Mouse (Mus musculus): ENCODE measurements around the gene Cmss1. TPM values are rescaled to one million over a fixed set of nuclear protein-coding genes. Genes with fewer than 3 reads are reported as not detected.

Gene Cmss1
- polyA plus RNA-seq, 1 experiment from 2014 or later: 41.0 TPM

- no peak for DNase-seq (ENCODE audit: low spot score)
- no peaks in the 10 kb centered on the region for H3K27me3 ChIP-seq (replicated peaks; ENCODE audit: control insufficient read depth, insufficient read depth, low read length)
- 92% methylated on average over 10 of the region's 12 CpGs for WGBS
These were observed 327.6 kb downstream of the Cmss1 start for GRCm38 (mm10) chr16:57278976-57279626.

GRCm38 (mm10) chr16:57269751-57270150, 336.9 kb downstream of the Cmss1 start:
- Histone ChIP-seq H3K36me3 (ENCODE audit: control insufficient read depth, insufficient read depth, low read length) (no peaks in the 10 kb centered on the region), H3K27ac (ENCODE audit: low read depth, low read length) (no peak overlapping the region), H3K27me3 (replicated peaks; ENCODE audit: control insufficient read depth, insufficient read depth, low read length) (no peaks in the 10 kb centered on the region), H3K4me3 (ENCODE audit: low read depth, low read length) (no peak overlapping the region), H3K9ac (ENCODE audit: low read length) (no peak overlapping the region), H3K9me3 (replicated peaks; ENCODE audit: control insufficient read depth, low read length) (no peaks in the 10 kb centered on the region), H3K4me2 (ENCODE audit: low read length) (no peak overlapping the region), H3K4me1 (ENCODE audit: control insufficient read depth, insufficient read depth, low read length) (no peaks in the 10 kb centered on the region)
- DNase-seq (ENCODE audit: low spot score) (no peak), ATAC-seq (no peak)
- WGBS: 89% methylated on average over 13 of the region's 13 CpGs

More at GRCm38 (mm10) chr16:57278976-57279626, 327.6 kb downstream of the Cmss1 start:
- no peaks in the 10 kb centered on the region for H3K4me1 ChIP-seq (ENCODE audit: control insufficient read depth, insufficient read depth, low read length)
- no peak overlapping the region for H3K4me3 ChIP-seq (ENCODE audit: low read depth, low read length)
- ATAC-seq: no peak
- H3K36me3 ChIP-seq (ENCODE audit: control insufficient read depth, insufficient read depth, low read length): no peaks in the 10 kb centered on the region
- no peak overlapping the region for H3K9ac ChIP-seq (ENCODE audit: low read length)
- H3K4me2 ChIP-seq (ENCODE audit: low read length): no peak overlapping the region
- no peak overlapping the region for H3K27ac ChIP-seq (ENCODE audit: low read depth, low read length)
- no peaks in the 10 kb centered on the region for H3K9me3 ChIP-seq (replicated peaks; ENCODE audit: control insufficient read depth, low read length)

- Histone ChIP-seq H3K27ac (ENCODE audit: low read depth, low read length) (no peak overlapping the region), H3K27me3 (replicated peaks; ENCODE audit: control insufficient read depth, insufficient read depth, low read length) (no peaks in the 10 kb centered on the region), H3K9ac (ENCODE audit: low read length) (no peak overlapping the region), H3K4me1 (ENCODE audit: control insufficient read depth, insufficient read depth, low read length) (no peaks in the 10 kb centered on the region), H3K36me3 (ENCODE audit: control insufficient read depth, insufficient read depth, low read length) (no peaks in the 10 kb centered on the region), H3K4me2 (ENCODE audit: low read length) (no peak overlapping the region), H3K4me3 (ENCODE audit: low read depth, low read length) (no peak overlapping the region), H3K9me3 (replicated peaks; ENCODE audit: control insufficient read depth, low read length) (no peaks in the 10 kb centered on the region)
- ATAC-seq (no peak; the same call in 1 of the 2 replicates), DNase-seq (ENCODE audit: low spot score) (peak; percentile 62)
- WGBS: 81% methylated on average over 14 of the region's 14 CpGs
These were observed 338.4 kb downstream of the Cmss1 start for GRCm38 (mm10) chr16:57268058-57268841.

GRCm38 (mm10) chr16:57267068-57267467, 339.6 kb downstream of the Cmss1 start:
- no peaks in the 10 kb centered on the region for H3K9me3 ChIP-seq (replicated peaks; ENCODE audit: control insufficient read depth, low read length)
- H3K4me1 ChIP-seq (ENCODE audit: control insufficient read depth, insufficient read depth, low read length): no peaks in the 10 kb centered on the region
- no peaks in the 10 kb centered on the region for H3K36me3 ChIP-seq (ENCODE audit: control insufficient read depth, insufficient read depth, low read length)
- no peak overlapping the region for H3K4me2 ChIP-seq (ENCODE audit: low read length)
- H3K27me3 ChIP-seq (replicated peaks; ENCODE audit: control insufficient read depth, insufficient read depth, low read length): no peaks in the 10 kb centered on the region
- H3K4me3 ChIP-seq (ENCODE audit: low read depth, low read length): no peak overlapping the region
- ATAC-seq: no peak
- no peak overlapping the region for H3K27ac ChIP-seq (ENCODE audit: low read depth, low read length)
- 21% methylated on average over 1 of the region's 1 CpGs for WGBS
- H3K9ac ChIP-seq (ENCODE audit: low read length): no peak overlapping the region
- DNase-seq (ENCODE audit: low spot score): peak; percentile 31

- WGBS: 88% methylated on average over 10 of the region's 10 CpGs
- ATAC-seq (no peak), DNase-seq (ENCODE audit: low spot score) (no peak)
- H3K4me2 ChIP-seq (ENCODE audit: low read length): no peak overlapping the region
- no peaks in the 10 kb centered on the region for H3K9me3 ChIP-seq (replicated peaks; ENCODE audit: control insufficient read depth, low read length)
- H3K4me1 ChIP-seq (ENCODE audit: control insufficient read depth, insufficient read depth, low read length): no peaks in the 10 kb centered on the region
- H3K27ac ChIP-seq (ENCODE audit: low read depth, low read length): no peak overlapping the region
- no peak overlapping the region for H3K4me3 ChIP-seq (ENCODE audit: low read depth, low read length)
- H3K36me3 ChIP-seq (ENCODE audit: control insufficient read depth, insufficient read depth, low read length): no peaks in the 10 kb centered on the region
- no peak overlapping the region for H3K9ac ChIP-seq (ENCODE audit: low read length)
- H3K27me3 ChIP-seq (replicated peaks; ENCODE audit: control insufficient read depth, insufficient read depth, low read length): no peaks in the 10 kb centered on the region
These were observed 346.5 kb downstream of the Cmss1 start for GRCm38 (mm10) chr16:57260152-57260551.

- Histone ChIP-seq H3K36me3 (ENCODE audit: control insufficient read depth, insufficient read depth, low read length) (no peaks in the 10 kb centered on the region), H3K27me3 (replicated peaks; ENCODE audit: control insufficient read depth, insufficient read depth, low read length) (no peaks in the 10 kb centered on the region), H3K9ac (ENCODE audit: low read length) (no peak overlapping the region), H3K4me3 (ENCODE audit: low read depth, low read length) (no peak overlapping the region), H3K27ac (ENCODE audit: low read depth, low read length) (no peak overlapping the region), H3K4me2 (ENCODE audit: low read length) (no peak overlapping the region), H3K9me3 (replicated peaks; ENCODE audit: control insufficient read depth, low read length) (no peaks in the 10 kb centered on the region), H3K4me1 (ENCODE audit: control insufficient read depth, insufficient read depth, low read length) (no peaks in the 10 kb centered on the region)
- DNase-seq (ENCODE audit: low spot score) (no peak), ATAC-seq (no peak)
- 93% methylated on average over 13 of the region's 13 CpGs for WGBS
These were observed 347.1 kb downstream of the Cmss1 start for GRCm38 (mm10) chr16:57259356-57260083.

Other genes with a start within 250 kb of the Cmss1 start
- 0.73 and 1.0 TPM in 2 replicates for gene Col8a1, start 147.9 kb upstream of the Cmss1 start, polyA plus RNA-seq (2014; fragmentation: Nextera tagmentation; extraction: Ambion mirVana)